Mouse (Mus musculus) erythroblast, embryonic 14.5 days (primary cell): ENCODE data around the gene Gcnt7. TPM values are rescaled to one million over a fixed set of nuclear protein-coding genes. Genes with fewer than 3 reads are reported as not detected.

Experiments used
- H3K27me3 ChIP-seq: 2 replicates; pipeline ENCODE4 v1.6.1; 2012; ENCODE audit warnings: inconsistent platforms; ENCODE audit not compliant: control insufficient read depth
- H3K36me3 ChIP-seq: 2 replicates; pipeline ENCODE4 v1.6.1; 2012; ENCODE audit warnings: mild to moderate bottlenecking, inconsistent platforms; ENCODE audit not compliant: control insufficient read depth
- H3K4me1 ChIP-seq: 2 replicates; pipeline ENCODE4 v1.6.1; 2012; ENCODE audit warnings: inconsistent platforms; ENCODE audit not compliant: control insufficient read depth
- H3K4me3 ChIP-seq: replicated peaks from 2 replicates; pipeline ENCODE3; 2012; ENCODE audit warnings: moderate library complexity, mild to moderate bottlenecking, inconsistent platforms
- H3K9me3 ChIP-seq: 2 replicates; pipeline ENCODE4 v1.6.1; 2012; ENCODE audit warnings: low read length, inconsistent platforms, mixed read lengths; ENCODE audit not compliant: control insufficient read depth
- GATA1 ChIP-seq: IDR thresholded peaks from 2 replicates; pipeline ENCODE4 v1.6.1; 2012; ENCODE audit warnings: low read length, inconsistent platforms, mixed read lengths
- TAL1 ChIP-seq: IDR thresholded peaks from 3 replicates; pipeline ENCODE4 v1.6.1; 2012; ENCODE audit warnings: low read length, inconsistent platforms, mixed read lengths
- polyA plus RNA-seq: library from polyadenylated mRNA; stranded (reverse); fragments of >175 nt; gene quantifications from 2 replicates; pipeline ENCODE4 v1.2.3, GENCODE M21; 2012

The Gcnt7 gene
- polyA plus RNA-seq, 1 experiment, result not detected

DNA sequence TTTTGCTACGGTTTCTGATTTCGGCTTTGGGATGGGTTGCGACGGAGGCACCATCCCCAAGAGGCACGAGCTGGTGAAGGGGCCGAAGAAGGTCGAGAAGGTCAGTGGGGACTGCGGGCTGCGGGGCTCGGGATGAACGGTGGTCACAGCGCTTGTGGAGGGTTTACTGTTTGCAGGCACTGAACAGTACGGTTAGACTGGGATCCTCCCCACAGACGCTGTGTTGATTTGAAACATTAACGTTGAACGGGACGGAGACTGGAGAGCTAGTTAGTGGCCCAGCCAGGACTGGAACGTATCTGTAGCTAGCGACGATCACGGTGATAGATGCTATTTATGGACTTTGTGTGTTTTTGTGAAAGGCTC lies 17.8 kb downstream of the Gcnt7 start:
- H3K9me3 ChIP-seq, result no peaks in the 10 kb centered on the region
- peaks cover 29% of the 10 kb centered on the region for H3K36me3 ChIP-seq
- H3K27me3 ChIP-seq, result no peaks in the 10 kb centered on the region
- peak overlapping the region; percentile 68 for H3K4me3 ChIP-seq
- no peak for TF ChIP-seq TAL1
- no peak for TF ChIP-seq GATA1
- H3K4me1 ChIP-seq, result peaks cover 39% of the 10 kb centered on the region

DNA sequence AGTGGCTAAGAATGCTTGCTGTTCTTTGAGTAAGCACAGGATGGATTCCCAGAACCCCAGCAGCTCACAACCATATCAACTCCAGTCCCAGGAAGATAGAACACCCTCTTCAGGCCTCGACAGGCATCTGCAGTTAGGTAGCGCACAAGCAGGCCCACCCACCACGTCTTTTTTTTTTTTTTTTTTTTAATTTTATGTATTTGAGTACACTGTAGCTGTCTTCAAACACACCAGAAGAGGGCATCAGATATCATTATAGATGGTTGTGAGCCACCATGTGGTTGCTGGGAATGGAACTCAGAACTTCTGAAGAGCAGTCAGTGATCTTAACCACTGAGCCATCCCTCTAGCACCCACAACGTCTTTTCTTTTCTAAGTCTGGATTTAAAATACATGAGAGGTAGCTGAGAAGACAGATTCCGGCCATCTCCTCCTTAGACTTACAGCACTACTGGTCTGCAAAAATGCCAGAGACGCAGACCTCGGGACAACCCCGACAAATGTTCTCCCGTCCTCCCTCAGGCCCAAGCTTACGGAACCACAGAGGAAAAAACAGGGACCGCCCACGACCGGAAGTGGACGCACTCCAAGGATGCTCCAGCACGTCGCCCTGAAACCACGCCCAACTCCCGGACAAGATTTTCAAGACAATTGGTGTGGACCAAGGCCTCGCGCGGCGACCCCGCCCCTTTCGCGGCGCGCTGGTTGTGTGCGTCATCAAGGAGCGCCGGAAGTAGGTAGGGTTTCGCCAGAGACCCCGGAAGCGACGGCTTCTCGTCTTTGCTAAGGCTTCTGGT lies 18.4 kb downstream of the Gcnt7 start, which contains the start of gene Rtf2:
Gene Rtf2 (plus strand): TSS at position 714 of the 797 bp plus-strand sequence.
- H3K4me3 ChIP-seq, result peak within 1 kb of the TSS; percentile 68
- TF ChIP-seq GATA1 (no peak), TAL1 (no peak)
- no peaks in the 10 kb centered on the region for H3K9me3 ChIP-seq
- H3K27me3 ChIP-seq, result no peaks in the 10 kb centered on the region
- H3K36me3 ChIP-seq, result peaks cover 23% of the 10 kb centered on the region
- H3K4me1 ChIP-seq, result peaks cover 39% of the 10 kb centered on the region

DNA sequence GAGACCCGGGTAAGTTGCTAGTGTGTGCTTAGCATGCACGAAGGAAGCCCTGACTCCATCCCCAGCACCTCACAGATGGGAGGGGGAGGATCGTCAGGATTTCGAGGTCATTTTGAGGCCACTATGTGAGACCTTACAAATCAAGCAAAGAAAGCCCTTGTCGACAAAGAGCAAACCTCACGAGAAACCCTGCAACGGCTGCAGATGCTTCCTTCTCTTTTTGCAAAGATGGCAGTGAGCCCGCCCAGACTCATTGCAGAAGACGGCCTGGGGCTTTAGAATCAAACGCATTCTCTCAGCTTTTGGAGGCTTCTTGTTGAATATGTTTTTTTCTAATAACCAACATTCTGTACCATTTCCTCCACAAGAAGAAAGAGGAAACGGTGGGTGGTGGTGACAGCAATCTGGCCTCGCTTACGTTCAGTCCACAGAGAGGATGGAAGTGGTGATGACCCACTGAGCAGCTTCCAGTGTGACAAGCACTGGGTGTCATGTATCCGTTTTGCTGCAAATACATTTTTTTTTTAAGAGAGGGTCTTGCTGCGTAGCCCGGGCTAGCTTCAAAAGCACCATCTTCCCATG lies 20.9 kb downstream of the Gcnt7 start:
- no peaks in the 10 kb centered on the region for H3K9me3 ChIP-seq
- no peaks in the 10 kb centered on the region for H3K27me3 ChIP-seq
- peaks cover 29% of the 10 kb centered on the region for H3K4me1 ChIP-seq
- H3K4me3 ChIP-seq, result no peak overlapping the region
- H3K36me3 ChIP-seq, result peaks cover 8% of the 10 kb centered on the region
- no peak for TF ChIP-seq TAL1
- TF ChIP-seq GATA1, result no peak

GRCm38 (mm10) chr2:172433746-172434145 lies 24.6 kb downstream of the Gcnt7 start:
- H3K9me3 ChIP-seq, result no peaks in the 10 kb centered on the region
- H3K4me1 ChIP-seq, result peaks cover 2% of the 10 kb centered on the region; the same call in 1 of the 2 replicates
- H3K4me3 ChIP-seq, result no peak overlapping the region
- no peaks in the 10 kb centered on the region for H3K36me3 ChIP-seq
- no peaks in the 10 kb centered on the region for H3K27me3 ChIP-seq
- TF ChIP-seq TAL1 (no peak), GATA1 (no peak)

GRCm38 (mm10) chr2:172430609-172431008 lies 27.8 kb downstream of the Gcnt7 start:
- no peak overlapping the region for H3K4me3 ChIP-seq
- no peaks in the 10 kb centered on the region for H3K27me3 ChIP-seq
- no peaks in the 10 kb centered on the region for H3K4me1 ChIP-seq
- H3K9me3 ChIP-seq, result no peaks in the 10 kb centered on the region
- no peaks in the 10 kb centered on the region for H3K36me3 ChIP-seq
- no peak for TF ChIP-seq TAL1
- no peak for TF ChIP-seq GATA1

GRCm38 (mm10) chr2:172418208-172418607 lies 40.2 kb downstream of the Gcnt7 start:
- Histone ChIP-seq H3K36me3 (no peaks in the 10 kb centered on the region), H3K4me1 (no peaks in the 10 kb centered on the region), H3K27me3 (no peaks in the 10 kb centered on the region), H3K9me3 (no peaks in the 10 kb centered on the region), H3K4me3 (no peak overlapping the region)
- no peak for TF ChIP-seq TAL1
- no peak for TF ChIP-seq GATA1

GRCm38 (mm10) chr2:172416876-172417275 lies 41.5 kb downstream of the Gcnt7 start:
- Histone ChIP-seq H3K4me1 (no peaks in the 10 kb centered on the region), H3K9me3 (no peaks in the 10 kb centered on the region), H3K27me3 (no peaks in the 10 kb centered on the region), H3K36me3 (no peaks in the 10 kb centered on the region), H3K4me3 (no peak overlapping the region)
- no peak for TF ChIP-seq TAL1
- TF ChIP-seq GATA1, result no peak

DNA sequence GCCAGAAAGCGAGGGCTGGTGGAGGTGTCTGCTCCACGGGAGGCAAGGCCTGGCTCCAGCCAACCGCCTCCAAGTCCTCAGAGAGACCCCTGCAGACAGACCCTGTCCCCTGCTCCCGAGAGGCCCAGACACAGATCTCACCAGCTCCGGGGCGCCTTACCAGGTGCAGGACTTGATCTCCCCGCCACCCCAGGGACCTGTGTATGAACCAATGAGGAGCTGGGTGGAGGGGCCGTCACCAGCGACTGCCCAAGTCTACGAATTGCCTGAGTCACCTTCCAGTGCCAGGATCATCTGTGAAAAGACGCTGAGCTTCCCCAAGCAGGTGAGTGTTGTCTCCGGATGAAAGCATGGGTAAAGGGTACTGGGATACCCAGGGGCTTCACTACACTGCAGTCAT lies 42.2 kb downstream of the Gcnt7 start:
- H3K4me1 ChIP-seq, result no peaks in the 10 kb centered on the region
- H3K9me3 ChIP-seq, result no peaks in the 10 kb centered on the region
- H3K36me3 ChIP-seq, result no peaks in the 10 kb centered on the region
- H3K4me3 ChIP-seq, result no peak overlapping the region
- no peaks in the 10 kb centered on the region for H3K27me3 ChIP-seq
- TF ChIP-seq GATA1, result no peak
- no peak for TF ChIP-seq TAL1

DNA sequence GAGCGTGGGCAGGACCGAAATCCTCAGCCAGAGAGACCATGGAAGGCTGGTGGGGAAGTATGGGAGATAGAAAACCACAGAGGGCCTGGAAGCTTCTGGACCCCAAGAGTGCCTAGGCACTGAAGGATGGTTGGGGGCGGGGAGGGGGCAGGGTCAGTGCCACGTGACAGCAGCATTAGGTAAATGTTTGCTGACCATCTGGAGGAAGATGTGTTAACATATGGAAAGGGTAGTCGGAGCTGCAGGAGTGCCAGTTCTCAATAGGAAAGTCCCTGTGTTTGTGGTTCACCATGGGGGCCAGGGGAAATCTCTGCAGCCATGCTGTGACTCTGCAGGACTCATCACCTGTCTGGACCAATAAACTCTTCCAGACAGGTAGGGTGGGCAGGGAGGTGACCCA lies 44.5 kb downstream of the Gcnt7 start:
- no peaks in the 10 kb centered on the region for H3K27me3 ChIP-seq
- TF ChIP-seq TAL1, result no peak
- H3K4me1 ChIP-seq, result no peaks in the 10 kb centered on the region
- no peaks in the 10 kb centered on the region for H3K36me3 ChIP-seq
- no peaks in the 10 kb centered on the region for H3K9me3 ChIP-seq
- no peak overlapping the region for H3K4me3 ChIP-seq
